Mouse (Mus musculus): ENCODE measurements at regions not wholly inside any gene's neighbourhood (a gene's known extent, or its start where the extent isn't known, plus 50 kb on each side); places are given as distances from the start of the nearest gene placed in this dataset.

- H3K79me2 ChIP-seq (ENCODE audit: control insufficient read depth, insufficient read depth, low read length) = no peaks in the 10 kb centered on the region
- no peak for DNase-seq (ENCODE audit: extremely low read depth, low read depth, low spot score)
- no peak overlapping the region for H3K27ac ChIP-seq (replicated peaks; ENCODE audit: insufficient read depth, low read depth, low read length)
- H3K4me1 ChIP-seq (ENCODE audit: control insufficient read depth, insufficient read depth, low read length) = no peaks in the 10 kb centered on the region
- H3K27me3 ChIP-seq (ENCODE audit: control insufficient read depth, insufficient read depth, low read length) = no peaks in the 10 kb centered on the region
- H3K9ac ChIP-seq (ENCODE audit: low read depth, low read length) = no peak overlapping the region
- H3K4me3 ChIP-seq (ENCODE audit: insufficient read depth, low read depth, low read length) = peak overlapping the region; percentile 41; the same call in 1 of the 2 replicates
- no peaks in the 10 kb centered on the region for H3K36me3 ChIP-seq (ENCODE audit: control insufficient read depth, insufficient read depth, low read length)
- TF ChIP-seq CTCF (IDR thresholded peaks at IDR 0.05; ENCODE audit: low read depth, low read length) = no peak
- no peak for TF ChIP-seq POLR2A (IDR thresholded peaks at IDR 0.05; ENCODE audit: extremely low read depth, insufficient read depth, low read length)
- 14% methylated on average over 12 of the region's 12 CpGs for WGBS
Observed at GRCm38 (mm10) chr4:110051281-110051665, 73.4 kb downstream of the Dmrta2 start.

GRCm38 (mm10) chr4:110051872-110052271 is 74.0 kb downstream of the Dmrta2 start:
- H3K27me3 ChIP-seq (ENCODE audit: control insufficient read depth, insufficient read depth, low read length) = no peaks in the 10 kb centered on the region
- H3K79me2 ChIP-seq (ENCODE audit: control insufficient read depth, insufficient read depth, low read length) = no peaks in the 10 kb centered on the region
- H3K27ac ChIP-seq (replicated peaks; ENCODE audit: insufficient read depth, low read depth, low read length) = no peak overlapping the region
- no peak overlapping the region for H3K4me3 ChIP-seq (ENCODE audit: insufficient read depth, low read depth, low read length)
- DNase-seq (ENCODE audit: extremely low read depth, low read depth, low spot score) = no peak
- H3K9ac ChIP-seq (ENCODE audit: low read depth, low read length) = no peak overlapping the region
- no peak for TF ChIP-seq POLR2A (IDR thresholded peaks at IDR 0.05; ENCODE audit: extremely low read depth, insufficient read depth, low read length)
- H3K36me3 ChIP-seq (ENCODE audit: control insufficient read depth, insufficient read depth, low read length) = no peaks in the 10 kb centered on the region
- WGBS = 29% methylated on average over 10 of the region's 10 CpGs
- H3K4me1 ChIP-seq (ENCODE audit: control insufficient read depth, insufficient read depth, low read length) = no peaks in the 10 kb centered on the region

- no peak for TF ChIP-seq POLR2A (IDR thresholded peaks at IDR 0.05; ENCODE audit: extremely low read depth, insufficient read depth, low read length)
- peak; percentile 23; the same call in 1 of the 2 replicates for TF ChIP-seq CTCF (IDR thresholded peaks at IDR 0.05; ENCODE audit: low read depth, low read length)
- H3K27ac ChIP-seq (replicated peaks; ENCODE audit: insufficient read depth, low read depth, low read length) = no peak overlapping the region
- DNase-seq (ENCODE audit: extremely low read depth, low read depth, low spot score) = no peak
- 85% methylated on average over 4 of the region's 4 CpGs for WGBS
- no peak overlapping the region for H3K9ac ChIP-seq (ENCODE audit: low read depth, low read length)
- H3K27me3 ChIP-seq (ENCODE audit: control insufficient read depth, insufficient read depth, low read length) = no peaks in the 10 kb centered on the region
- no peak overlapping the region for H3K4me3 ChIP-seq (ENCODE audit: insufficient read depth, low read depth, low read length)
- H3K4me1 ChIP-seq (ENCODE audit: control insufficient read depth, insufficient read depth, low read length) = no peaks in the 10 kb centered on the region
- H3K79me2 ChIP-seq (ENCODE audit: control insufficient read depth, insufficient read depth, low read length) = no peaks in the 10 kb centered on the region
- no peaks in the 10 kb centered on the region for H3K36me3 ChIP-seq (ENCODE audit: control insufficient read depth, insufficient read depth, low read length)
Observed at GRCm38 (mm10) chr4:110052998-110053397, 75.1 kb downstream of the Dmrta2 start.

- no peak for TF ChIP-seq POLR2A (IDR thresholded peaks at IDR 0.05; ENCODE audit: extremely low read depth, insufficient read depth, low read length)
- no peak for TF ChIP-seq CTCF (IDR thresholded peaks at IDR 0.05; ENCODE audit: low read depth, low read length)
Observed at GRCm38 (mm10) chr4:110073836-110074235, 96.0 kb downstream of the Dmrta2 start.

GRCm38 (mm10) chr4:110083371-110083770 is 105.5 kb downstream of the Dmrta2 start:
- no peak for DNase-seq (ENCODE audit: extremely low read depth, low read depth, low spot score)
- no peaks in the 10 kb centered on the region for H3K4me1 ChIP-seq (ENCODE audit: control insufficient read depth, insufficient read depth, low read length)
- TF ChIP-seq CTCF (IDR thresholded peaks at IDR 0.05; ENCODE audit: low read depth, low read length) (no peak), POLR2A (IDR thresholded peaks at IDR 0.05; ENCODE audit: extremely low read depth, insufficient read depth, low read length) (no peak)
- H3K27me3 ChIP-seq (ENCODE audit: control insufficient read depth, insufficient read depth, low read length) = no peaks in the 10 kb centered on the region
- no peaks in the 10 kb centered on the region for H3K36me3 ChIP-seq (ENCODE audit: control insufficient read depth, insufficient read depth, low read length)
- H3K79me2 ChIP-seq (ENCODE audit: control insufficient read depth, insufficient read depth, low read length) = no peaks in the 10 kb centered on the region
- no peak overlapping the region for H3K9ac ChIP-seq (ENCODE audit: low read depth, low read length)
- no peak overlapping the region for H3K27ac ChIP-seq (replicated peaks; ENCODE audit: insufficient read depth, low read depth, low read length)
- no peak overlapping the region for H3K4me3 ChIP-seq (ENCODE audit: insufficient read depth, low read depth, low read length)

More at GRCm38 (mm10) chr4:110073836-110074235, 96.0 kb downstream of the Dmrta2 start:
- H3K27me3 ChIP-seq (ENCODE audit: control insufficient read depth, insufficient read depth, low read length) = no peaks in the 10 kb centered on the region
- no peak overlapping the region for H3K9ac ChIP-seq (ENCODE audit: low read depth, low read length)
- no peaks in the 10 kb centered on the region for H3K79me2 ChIP-seq (ENCODE audit: control insufficient read depth, insufficient read depth, low read length)
- no peaks in the 10 kb centered on the region for H3K36me3 ChIP-seq (ENCODE audit: control insufficient read depth, insufficient read depth, low read length)
- no peak overlapping the region for H3K4me3 ChIP-seq (ENCODE audit: insufficient read depth, low read depth, low read length)
- H3K4me1 ChIP-seq (ENCODE audit: control insufficient read depth, insufficient read depth, low read length) = no peaks in the 10 kb centered on the region
- WGBS = 68% methylated on average over 3 of the region's 3 CpGs
- no peak overlapping the region for H3K27ac ChIP-seq (replicated peaks; ENCODE audit: insufficient read depth, low read depth, low read length)
- no peak for DNase-seq (ENCODE audit: extremely low read depth, low read depth, low spot score)

GRCm38 (mm10) chr4:110087570-110088247 is 109.9 kb downstream of the Dmrta2 start:
- 43% methylated on average over 9 of the region's 9 CpGs for WGBS

More at GRCm38 (mm10) chr4:110087570-110088247, 109.9 kb downstream of the Dmrta2 start:
- no peaks in the 10 kb centered on the region for H3K27me3 ChIP-seq (ENCODE audit: control insufficient read depth, insufficient read depth, low read length)
- H3K9ac ChIP-seq (ENCODE audit: low read depth, low read length) = no peak overlapping the region
- no peaks in the 10 kb centered on the region for H3K79me2 ChIP-seq (ENCODE audit: control insufficient read depth, insufficient read depth, low read length)
- no peaks in the 10 kb centered on the region for H3K4me1 ChIP-seq (ENCODE audit: control insufficient read depth, insufficient read depth, low read length)
- H3K36me3 ChIP-seq (ENCODE audit: control insufficient read depth, insufficient read depth, low read length) = no peaks in the 10 kb centered on the region
- H3K4me3 ChIP-seq (ENCODE audit: insufficient read depth, low read depth, low read length) = no peak overlapping the region
- no peak overlapping the region for H3K27ac ChIP-seq (replicated peaks; ENCODE audit: insufficient read depth, low read depth, low read length)
- peak; percentile 6 for DNase-seq (ENCODE audit: extremely low read depth, low read depth, low spot score)
- no peak for TF ChIP-seq POLR2A (IDR thresholded peaks at IDR 0.05; ENCODE audit: extremely low read depth, insufficient read depth, low read length)
- TF ChIP-seq CTCF (IDR thresholded peaks at IDR 0.05; ENCODE audit: low read depth, low read length) = no peak

Data from liver, adult 2 months (tissue).